Mouse (Mus musculus) C2C12 (cell line): ENCODE results near the gene Ctnna2. TPM values are rescaled to one million over a fixed set of nuclear protein-coding genes. Genes with fewer than 3 reads are reported as not detected.

Source experiments
- H3K27me3 ChIP-seq: one replicate; pipeline ENCODE4 v1.6.1; 2011; ENCODE audit not compliant: control insufficient read depth, insufficient read depth, insufficient read length
- H3K36me3 ChIP-seq: one replicate; pipeline ENCODE4 v1.6.1; 2011; ENCODE audit not compliant: control insufficient read depth, insufficient read depth
- H3K4me3 ChIP-seq: one replicate; pipeline ENCODE4 v1.5.1; 2011; ENCODE audit warnings: mild to moderate bottlenecking, control low read depth; ENCODE audit not compliant: poor library complexity, insufficient read depth, severe bottlenecking
- H3K79me2 ChIP-seq: one replicate; pipeline ENCODE4 v1.6.1; 2011; ENCODE audit not compliant: control insufficient read depth, insufficient read depth
- H3K79me3 ChIP-seq: one replicate; pipeline ENCODE4 v1.6.1; 2011; ENCODE audit warnings: low read depth, control low read depth
- H3ac ChIP-seq: one replicate; pipeline ENCODE3; 2011; ENCODE audit warnings: low read depth; ENCODE audit not compliant: control insufficient read depth, insufficient read length
- CEBPB ChIP-seq: IDR thresholded peaks from one replicate; pipeline ENCODE4 v1.6.1; 2011; ENCODE audit warnings: low read depth, mild to moderate bottlenecking, control low read depth, moderate library complexity
- CTCF ChIP-seq: IDR thresholded peaks from one replicate; pipeline ENCODE4 v1.5.1; 2011; ENCODE audit not compliant: control insufficient read depth, insufficient read depth, insufficient read length
- FOSL1 ChIP-seq: IDR thresholded peaks from one replicate; pipeline ENCODE4 v1.8.0; 2011; ENCODE audit warnings: mild to moderate bottlenecking, low read length; ENCODE audit not compliant: poor library complexity, insufficient read depth, severe bottlenecking
- MAX ChIP-seq: IDR thresholded peaks from one replicate; pipeline ENCODE4 v1.6.1; 2011; ENCODE audit warnings: mild to moderate bottlenecking, control low read depth
- MYOD1 ChIP-seq: IDR thresholded peaks from one replicate; pipeline ENCODE4 v1.6.1; 2011; ENCODE audit warnings: low read depth; ENCODE audit not compliant: control insufficient read depth, insufficient read length
- MYOG ChIP-seq: IDR thresholded peaks from one replicate; pipeline ENCODE4 v1.6.1; 2011; ENCODE audit not compliant: control insufficient read depth, insufficient read length; ENCODE audit errors: extremely low read depth
- USF1 ChIP-seq: IDR thresholded peaks from one replicate; pipeline ENCODE4 v1.6.1; 2011; ENCODE audit warnings: low read depth, mild to moderate bottlenecking, control low read depth, moderate library complexity
- polyA plus RNA-seq: library from polyadenylated mRNA; unstranded; fragments of >200 nt; fragmentation: generic; extraction: Trizol; gene quantifications from one replicate; pipeline ENCODE4 v1.2.1, GENCODE M21; 2012; ENCODE audit warnings: missing spikeins

The Ctnna2 gene
- polyA plus RNA-seq, 1 experiment, result not detected

- H3K4me3 ChIP-seq, result no peak overlapping the region
- H3K79me2 ChIP-seq, result no peaks in the 10 kb centered on the region
- no peak for TF ChIP-seq CTCF
- no peak for TF ChIP-seq FOSL1
- TF ChIP-seq MYOG, result no peak
- TF ChIP-seq MAX, result no peak
- TF ChIP-seq USF1, result no peak
- no peak for TF ChIP-seq CEBPB
- no peak for TF ChIP-seq MYOD1
- H3ac ChIP-seq, result no peak overlapping the region
- no peaks in the 10 kb centered on the region for H3K36me3 ChIP-seq
- H3K79me3 ChIP-seq, result no peaks in the 10 kb centered on the region
- H3K27me3 ChIP-seq, result no peaks in the 10 kb centered on the region
These were observed 457.7 kb downstream of the Ctnna2 start for GRCm38 (mm10) chr6:77521836-77522235.

GRCm38 (mm10) chr6:77516515-77516914 is 463.0 kb downstream of the Ctnna2 start:
- H3K79me2 ChIP-seq, result no peaks in the 10 kb centered on the region
- no peaks in the 10 kb centered on the region for H3K79me3 ChIP-seq
- no peak overlapping the region for H3ac ChIP-seq

GRCm38 (mm10) chr6:77511805-77512204 is 467.7 kb downstream of the Ctnna2 start:
- Histone ChIP-seq H3K36me3 (no peaks in the 10 kb centered on the region), H3K79me3 (no peaks in the 10 kb centered on the region), H3K27me3 (no peaks in the 10 kb centered on the region), H3K4me3 (no peak overlapping the region), H3ac (no peak overlapping the region), H3K79me2 (no peaks in the 10 kb centered on the region)
- TF ChIP-seq MAX (no peak), CTCF (no peak), MYOG (no peak), FOSL1 (no peak), USF1 (no peak), CEBPB (no peak), MYOD1 (no peak)

More at GRCm38 (mm10) chr6:77516515-77516914, 463.0 kb downstream of the Ctnna2 start:
- Histone ChIP-seq H3K27me3 (no peaks in the 10 kb centered on the region), H3K4me3 (no peak overlapping the region), H3K36me3 (no peaks in the 10 kb centered on the region)
- TF ChIP-seq CEBPB, result no peak
- TF ChIP-seq MAX, result no peak
- no peak for TF ChIP-seq MYOD1
- no peak for TF ChIP-seq MYOG
- TF ChIP-seq USF1, result no peak
- TF ChIP-seq FOSL1, result no peak
- TF ChIP-seq CTCF, result no peak

GRCm38 (mm10) chr6:77491721-77492120 is 487.8 kb downstream of the Ctnna2 start:
- no peaks in the 10 kb centered on the region for H3K36me3 ChIP-seq
- no peaks in the 10 kb centered on the region for H3K79me3 ChIP-seq
- H3K79me2 ChIP-seq, result no peaks in the 10 kb centered on the region
- TF ChIP-seq MYOG (no peak), MYOD1 (no peak), CTCF (no peak), MAX (no peak), FOSL1 (no peak), CEBPB (no peak), USF1 (no peak)
- no peak overlapping the region for H3ac ChIP-seq
- H3K27me3 ChIP-seq, result no peaks in the 10 kb centered on the region
- no peak overlapping the region for H3K4me3 ChIP-seq

GRCm38 (mm10) chr6:77486658-77487057 is 492.8 kb downstream of the Ctnna2 start:
- Histone ChIP-seq H3K27me3 (no peaks in the 10 kb centered on the region), H3ac (no peak overlapping the region), H3K79me2 (no peaks in the 10 kb centered on the region), H3K79me3 (no peaks in the 10 kb centered on the region), H3K36me3 (no peaks in the 10 kb centered on the region), H3K4me3 (no peak overlapping the region)
- TF ChIP-seq MAX (no peak), MYOG (no peak), USF1 (no peak), CEBPB (no peak), CTCF (no peak), MYOD1 (no peak)

GRCm38 (mm10) chr6:77482081-77482480 is 497.4 kb downstream of the Ctnna2 start:
- no peaks in the 10 kb centered on the region for H3K79me2 ChIP-seq
- H3K79me3 ChIP-seq, result no peaks in the 10 kb centered on the region
- no peaks in the 10 kb centered on the region for H3K27me3 ChIP-seq
- TF ChIP-seq MYOG (no peak), CEBPB (no peak), CTCF (no peak), USF1 (no peak), FOSL1 (no peak)
- H3ac ChIP-seq, result no peak overlapping the region
- H3K4me3 ChIP-seq, result no peak overlapping the region
- no peaks in the 10 kb centered on the region for H3K36me3 ChIP-seq
